Mouse (Mus musculus) stomach, postnatal 0 days (tissue): ENCODE measurements around the gene Rgs16.

Experiments
- CTCF ChIP-seq: IDR thresholded peaks from 2 replicates; pipeline ENCODE4 v1.5.1; 2016; ENCODE audit warnings: antibody characterized with exemption, low read depth, mild to moderate bottlenecking, moderate library complexity
- EP300 ChIP-seq: optimal IDR thresholded peaks from 2 replicates; pipeline ENCODE3; 2016; ENCODE audit warnings: antibody characterized with exemption

DNA sequence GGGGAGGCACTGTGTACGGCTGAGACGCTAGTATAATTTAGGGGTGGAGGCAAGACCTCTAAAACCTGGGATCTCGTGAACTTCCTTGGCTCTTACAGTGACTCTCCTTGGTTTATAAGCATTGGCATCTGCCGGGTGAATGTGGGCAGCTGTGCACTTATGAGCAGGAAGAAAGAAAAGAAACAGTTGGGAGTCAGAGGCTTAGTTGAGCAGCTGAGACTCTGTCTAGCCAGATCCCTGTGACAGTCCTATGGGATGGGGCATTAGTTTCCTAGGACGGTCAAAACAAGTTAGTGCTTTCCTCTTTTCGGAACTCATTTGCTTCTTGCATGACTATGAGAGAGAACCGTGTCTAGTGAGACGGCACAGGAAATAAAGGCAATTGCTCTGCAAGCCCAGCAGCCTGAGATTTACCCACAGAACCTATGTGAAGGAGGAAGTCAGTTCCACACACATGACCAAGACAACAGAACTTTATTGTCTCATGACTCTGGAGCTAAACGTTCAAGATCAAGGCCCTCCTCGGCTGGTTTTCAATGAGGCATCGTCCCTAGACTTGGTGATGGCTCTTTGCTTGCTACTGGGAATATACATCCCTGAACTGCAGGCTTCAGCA is 39.6 kb upstream of the Rgs16 start:
- TF ChIP-seq CTCF (no peak), EP300 (no peak)
